Mouse (Mus musculus): ENCODE measurements around the gene Aamp.

GRCm38 (mm10) chr1:74245525-74245924 lies 39.0 kb downstream of the Aamp start:
- no peak for TF ChIP-seq CTCF (IDR thresholded peaks at IDR 0.05)
- TF ChIP-seq EP300 (IDR thresholded peaks at IDR 0.05; ENCODE audit: insufficient read depth, low read depth, low read length) = no peak
- TF ChIP-seq POLR2A (IDR thresholded peaks at IDR 0.05; ENCODE audit: insufficient read depth, low read depth, low read length) = no peak
